Mouse (Mus musculus): ENCODE results near the gene Orm3. TPM values are rescaled to one million over a fixed set of nuclear protein-coding genes. Genes with fewer than 3 reads are reported as not detected.

Orm3 gene
- total RNA-seq (2014; fragmentation: Nextera tagmentation) (not detected in 2 replicates), total RNA-seq (2017) (not detected in 2 replicates)

- ATAC-seq (replicated peaks; ENCODE audit: poor library complexity, severe bottlenecking), result peak; percentile 12
These were observed at the start of gene Orm3 for GRCm38 (mm10) chr4:63355877-63356665. TSS of gene Orm3 (plus strand) at chr4:63356162.

DNA sequence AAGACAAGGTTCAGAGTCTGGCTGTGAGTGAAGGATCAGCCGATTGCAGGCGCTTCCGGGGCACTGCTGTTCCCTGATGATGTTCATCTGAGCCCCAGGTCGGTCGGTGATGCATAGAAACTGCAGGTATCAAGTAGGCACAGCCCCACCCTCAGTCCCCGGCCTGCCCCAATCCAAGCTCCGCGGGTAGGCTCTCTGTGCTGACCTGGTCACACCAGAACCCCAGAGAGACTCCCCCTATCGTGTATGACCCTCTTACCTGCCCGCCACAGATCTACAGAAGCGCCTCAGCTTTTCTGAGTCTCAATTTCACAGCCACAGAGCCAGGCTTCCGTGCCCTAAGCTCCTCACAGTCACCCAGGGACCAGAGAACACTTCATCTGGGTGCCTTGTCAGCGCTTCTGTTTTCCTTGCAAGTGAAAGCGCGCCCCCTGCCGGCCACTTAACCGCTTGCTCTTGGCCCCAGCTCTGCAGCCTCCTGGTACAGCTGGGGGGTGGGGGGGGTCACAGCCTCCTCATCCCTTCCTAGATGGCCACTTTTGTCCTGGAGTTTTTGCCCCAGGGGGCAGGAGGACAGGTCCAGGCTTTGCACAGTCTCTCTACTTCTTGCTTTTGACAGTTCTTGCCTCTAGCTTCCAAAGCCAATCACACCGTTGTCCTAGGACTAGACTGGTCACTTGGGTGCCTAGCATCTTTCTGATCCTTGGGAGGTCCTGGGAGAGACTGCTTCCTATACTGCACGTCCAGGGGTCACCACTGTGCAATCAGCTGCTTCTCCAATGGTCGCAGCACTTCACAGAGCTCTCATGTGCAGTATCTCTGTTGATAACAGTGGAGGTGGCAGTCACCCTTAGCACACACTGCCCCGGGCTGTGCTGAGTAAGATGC lies 48.5 kb upstream of the Orm3 start:
- ATAC-seq (replicated peaks; ENCODE audit: poor library complexity, severe bottlenecking), result peak; percentile 79

DNA sequence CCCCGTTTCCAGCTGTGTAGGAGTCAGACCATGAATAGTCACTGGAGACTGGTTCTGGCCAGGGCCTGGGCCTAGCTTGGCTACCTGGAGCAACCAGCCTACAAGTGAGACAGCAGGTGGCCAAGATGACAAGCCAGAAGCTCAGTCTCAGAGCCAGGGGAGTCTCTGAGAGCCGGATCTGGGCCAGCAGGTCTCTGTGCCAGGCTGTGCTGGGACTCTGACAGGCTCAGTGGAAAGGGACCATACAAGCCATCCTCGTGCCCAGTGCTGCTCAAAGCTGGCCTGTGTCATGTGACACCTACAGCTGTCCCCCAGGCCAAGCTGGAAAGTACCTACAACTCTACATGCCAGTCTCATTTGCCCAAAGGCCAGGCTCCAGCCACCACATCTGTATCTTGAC lies 47.6 kb upstream of the Orm3 start:
- no peak for ATAC-seq (replicated peaks; ENCODE audit: poor library complexity, severe bottlenecking)

DNA sequence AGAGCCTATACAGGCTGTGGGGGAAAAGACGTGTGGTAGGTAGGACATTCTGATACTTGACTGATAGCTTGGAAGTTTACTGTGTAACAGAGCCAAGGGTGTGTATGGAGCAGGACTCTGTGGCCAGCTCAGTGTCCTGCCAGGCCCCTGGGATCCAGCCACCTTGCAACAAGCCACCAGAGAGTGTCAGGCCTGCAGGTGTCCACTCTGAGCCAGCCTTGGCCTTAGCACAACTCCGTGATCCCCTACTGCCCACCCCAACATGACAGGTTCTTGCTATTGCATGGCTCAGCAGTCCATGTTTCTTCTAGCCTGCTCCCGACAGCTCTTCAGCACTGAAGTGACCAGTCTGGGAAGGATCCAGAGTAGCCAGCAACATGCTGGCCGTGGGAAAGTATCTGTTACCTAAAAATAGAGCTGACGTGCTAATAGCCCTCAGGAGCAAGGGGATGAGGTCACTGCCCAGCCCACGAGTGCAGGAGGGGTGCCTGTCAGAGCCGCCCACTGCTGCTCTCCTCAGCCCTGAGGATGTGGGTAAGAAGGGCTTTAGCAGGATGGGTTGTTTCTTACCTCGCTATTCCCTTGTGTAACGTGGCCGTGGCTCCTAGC lies 45.6 kb upstream of the Orm3 start:
- no peak for ATAC-seq (replicated peaks; ENCODE audit: poor library complexity, severe bottlenecking)

DNA sequence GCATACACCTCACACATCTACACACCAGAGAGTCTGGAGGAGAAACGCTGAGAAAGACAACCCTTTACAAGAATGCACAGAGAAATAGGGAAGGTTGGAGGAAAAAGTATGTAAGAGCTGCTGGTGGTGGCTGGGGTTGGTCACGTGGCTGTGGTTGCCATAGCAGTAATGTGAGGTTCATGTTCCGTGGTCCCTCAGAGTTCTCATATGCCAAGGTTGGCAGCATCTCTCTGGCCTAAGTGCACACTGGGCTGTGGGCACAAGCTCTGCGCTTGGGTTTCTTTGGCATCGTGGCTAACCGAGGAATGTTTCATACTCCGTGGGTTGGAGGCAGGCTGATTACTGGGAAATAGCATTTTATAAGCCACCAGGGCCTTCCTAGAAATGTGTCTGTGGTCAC lies 44.5 kb upstream of the Orm3 start:
- ATAC-seq (replicated peaks; ENCODE audit: poor library complexity, severe bottlenecking), result no peak

DNA sequence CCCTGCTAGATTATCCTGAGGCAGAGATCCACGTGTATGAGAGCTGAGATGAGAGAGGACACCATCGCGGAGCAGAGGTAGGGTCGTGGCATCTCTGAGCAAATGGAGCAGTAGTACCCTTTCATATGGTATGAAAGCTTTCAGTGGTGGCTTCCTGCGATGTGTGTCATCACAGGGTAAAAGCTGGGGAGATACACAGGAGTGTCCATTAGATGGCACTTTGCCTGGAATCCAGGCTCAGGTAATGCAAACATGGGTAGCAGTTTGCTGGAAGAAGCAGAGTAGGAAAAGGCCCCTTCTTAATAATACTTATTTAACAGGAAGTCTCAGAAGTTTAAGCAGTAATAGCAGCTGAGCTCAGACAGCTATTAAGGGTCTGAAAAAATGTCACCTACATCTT lies 41.9 kb upstream of the Orm3 start:
- ATAC-seq (replicated peaks; ENCODE audit: poor library complexity, severe bottlenecking), result no peak

- no peak for ATAC-seq (replicated peaks; ENCODE audit: poor library complexity, severe bottlenecking)
These were observed 39.8 kb upstream of the Orm3 start for GRCm38 (mm10) chr4:63316076-63316746.

DNA sequence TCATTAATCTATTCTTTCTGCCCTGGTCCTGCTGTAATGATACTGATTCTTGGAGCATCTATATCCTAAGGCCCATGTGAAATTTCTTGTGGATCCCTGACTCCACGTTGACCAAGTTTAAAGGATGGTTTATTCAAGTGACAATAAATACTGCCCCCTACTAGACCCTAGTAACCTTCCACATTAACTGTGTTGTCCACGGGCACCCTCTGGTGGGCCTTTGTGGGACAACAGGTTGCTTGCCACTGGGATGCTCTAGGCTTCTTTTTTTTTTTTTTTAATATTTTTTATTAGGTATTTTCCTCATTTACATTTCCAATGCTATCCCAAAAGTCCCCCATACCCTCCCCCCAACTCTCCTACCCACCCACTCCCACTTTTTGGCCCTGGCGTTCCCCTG lies 36.4 kb upstream of the Orm3 start:
- ATAC-seq (replicated peaks; ENCODE audit: poor library complexity, severe bottlenecking), result peak; percentile 74

DNA sequence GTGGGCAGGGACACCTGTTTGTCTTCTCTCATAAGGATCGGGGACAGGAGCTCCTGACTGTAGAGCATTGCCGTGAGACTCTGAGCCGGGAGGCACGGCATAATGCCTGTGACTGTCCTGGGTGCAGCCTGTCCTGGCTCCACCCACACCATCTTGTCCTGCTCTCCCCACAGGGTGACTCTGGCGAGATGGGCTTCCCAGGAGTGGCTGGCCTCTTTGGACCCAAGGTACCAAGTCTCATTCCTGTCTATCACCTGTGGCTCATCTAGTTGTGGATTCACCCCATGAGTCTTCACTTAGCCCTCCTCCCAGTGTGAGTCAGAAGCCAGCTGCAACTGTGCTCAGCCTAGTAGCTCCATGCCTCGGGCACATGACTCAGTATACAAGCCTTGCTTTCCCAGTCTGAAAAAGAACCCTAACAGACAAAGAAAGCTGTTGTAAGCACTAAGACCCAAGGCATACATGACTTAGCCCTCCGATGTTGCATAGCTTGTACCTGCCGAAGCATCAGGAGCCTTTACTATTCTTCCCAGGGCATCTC lies 32.6 kb upstream of the Orm3 start:
- no peak for ATAC-seq (replicated peaks; ENCODE audit: poor library complexity, severe bottlenecking)

DNA sequence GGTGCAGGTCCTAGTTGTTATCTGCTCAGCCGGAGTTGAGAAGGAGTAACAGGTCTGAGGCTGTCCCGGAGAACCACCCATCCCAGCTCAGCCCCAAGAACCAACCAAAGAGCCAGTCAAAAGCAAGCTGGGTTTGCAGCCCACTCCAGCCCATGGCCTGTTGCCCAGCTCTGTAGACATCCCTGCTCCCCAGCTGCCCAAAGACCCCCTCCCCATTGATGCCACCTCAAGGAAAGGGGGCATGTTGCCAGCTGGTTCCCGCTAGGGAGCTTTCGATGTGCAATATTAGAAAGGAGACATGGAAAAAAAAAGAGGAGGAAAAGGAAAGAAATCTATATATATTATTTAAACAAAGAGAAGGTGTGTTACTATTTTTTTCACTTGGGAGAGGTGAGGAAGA lies 22.6 kb upstream of the Orm3 start:
- ATAC-seq (replicated peaks; ENCODE audit: poor library complexity, severe bottlenecking), result no peak

GRCm38 (mm10) chr4:63338414-63339076 lies 17.4 kb upstream of the Orm3 start:
- no peak for ATAC-seq (replicated peaks; ENCODE audit: poor library complexity, severe bottlenecking)

GRCm38 (mm10) chr4:63342491-63342890 lies 13.5 kb upstream of the Orm3 start:
- no peak for ATAC-seq (replicated peaks; ENCODE audit: poor library complexity, severe bottlenecking)

- no peak for ATAC-seq (replicated peaks; ENCODE audit: poor library complexity, severe bottlenecking)
These were observed 12.4 kb upstream of the Orm3 start for GRCm38 (mm10) chr4:63343608-63344007.

- ATAC-seq (replicated peaks; ENCODE audit: poor library complexity, severe bottlenecking), result peak; percentile 87
These were observed 11.7 kb upstream of the Orm3 start, which contains the start of gene Orm1 for GRCm38 (mm10) chr4:63344295-63344694. TSS of gene Orm1 (plus strand) at chr4:63344560.

- no peak for ATAC-seq (replicated peaks; ENCODE audit: poor library complexity, severe bottlenecking)
These were observed 10.7 kb upstream of the Orm3 start for GRCm38 (mm10) chr4:63345261-63345660.

DNA sequence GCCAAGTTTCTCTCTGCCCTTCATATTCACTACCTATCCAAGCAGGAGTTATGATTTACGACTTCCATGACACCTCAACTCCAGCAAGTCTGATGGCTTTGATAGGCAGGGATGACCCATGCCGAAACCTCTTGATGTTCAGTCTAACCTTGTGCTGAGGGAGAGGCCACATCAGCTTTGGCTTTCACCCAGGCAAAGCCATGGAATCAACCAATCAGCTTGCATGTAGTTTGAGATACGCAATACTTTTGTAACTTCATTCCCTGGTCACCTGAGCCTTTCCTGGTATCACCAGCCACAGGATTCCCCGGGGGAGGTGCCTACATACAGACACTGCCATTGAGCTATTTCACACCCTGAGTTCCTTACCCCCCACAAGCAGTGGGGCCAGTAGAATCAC lies 9.3 kb upstream of the Orm3 start:
- ATAC-seq (replicated peaks; ENCODE audit: poor library complexity, severe bottlenecking), result no peak

- ATAC-seq (replicated peaks; ENCODE audit: poor library complexity, severe bottlenecking), result 0 out of 2 replicates have a peak, but pooled peaks have one; percentile 13
These were observed 7.4 kb upstream of the Orm3 start for GRCm38 (mm10) chr4:63348524-63348923.

DNA sequence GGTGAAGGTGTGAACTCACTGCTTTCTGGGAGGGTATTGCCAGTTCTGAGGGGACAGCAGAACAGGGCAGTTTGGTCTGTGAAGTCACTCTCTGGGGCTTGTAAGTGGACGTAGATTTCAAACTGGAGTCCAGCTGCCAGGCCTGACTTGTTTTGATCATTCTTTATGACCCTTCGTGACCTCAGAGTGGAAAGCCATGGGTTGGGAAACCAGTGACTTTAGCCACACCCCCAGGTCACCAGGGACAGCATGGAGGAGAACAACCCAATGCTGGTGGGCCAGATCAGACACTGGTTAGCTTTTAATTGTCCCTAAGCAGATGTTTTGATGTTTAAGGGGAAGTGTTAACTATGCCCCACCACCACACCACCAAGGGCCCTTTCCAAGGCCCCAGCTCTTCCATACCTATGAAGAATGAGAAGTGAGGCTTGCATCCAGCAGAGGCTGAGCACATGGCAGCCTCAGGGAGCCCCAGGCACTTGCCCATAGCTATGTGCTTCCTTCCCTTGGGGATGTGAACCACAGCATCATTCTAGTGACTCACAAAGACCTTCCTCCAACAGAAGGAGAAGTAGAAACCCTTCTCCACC lies 1.1 kb downstream of the Orm3 start:
- ATAC-seq (replicated peaks; ENCODE audit: poor library complexity, severe bottlenecking), result peak; percentile 50

DNA sequence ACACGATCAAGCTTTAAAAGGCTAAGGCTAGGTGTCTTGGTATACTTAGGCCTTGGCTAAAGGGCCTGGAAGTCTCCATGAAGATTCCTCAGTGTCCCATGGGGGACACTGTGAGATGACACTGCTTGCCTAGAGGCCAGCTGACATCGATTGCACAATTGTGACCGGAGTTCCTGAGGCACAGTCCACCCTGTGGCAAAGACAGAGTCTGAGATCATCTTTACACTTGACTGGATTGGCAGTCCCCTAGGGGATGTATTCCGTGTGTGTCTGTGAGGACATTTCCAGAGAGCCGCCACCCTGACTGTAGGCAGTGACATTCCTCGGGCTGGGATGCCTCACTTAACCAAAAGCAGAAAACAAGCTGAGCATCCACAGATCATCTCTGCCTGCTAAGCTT lies 3.9 kb downstream of the Orm3 start:
- no peak for ATAC-seq (replicated peaks; ENCODE audit: poor library complexity, severe bottlenecking)
